Mouse (Mus musculus) myocyte (in vitro differentiated cells): Measurements from ENCODE around the gene Kif1b. TPM values are rescaled to one million over a fixed set of nuclear protein-coding genes. Genes with fewer than 3 reads are reported as not detected.
"Not testable (repeated sequence)": the region's sequence is repeated elsewhere in the genome, so short reads cannot be mapped to it uniquely, and the experiment has no call there.

ENCODE experiments used
- H3K27me3 ChIP-seq: one replicate; pipeline ENCODE4 v1.6.1; 2011; ENCODE audit not compliant: control insufficient read depth, insufficient read depth, insufficient read length
- H3K36me3 ChIP-seq: one replicate; pipeline ENCODE4 v1.6.1; 2011; ENCODE audit not compliant: control insufficient read depth, insufficient read depth
- H3K4me2 ChIP-seq: one replicate; pipeline ENCODE4 v1.6.1; 2011; ENCODE audit warnings: low read depth, control low read depth
- H3K4me3 ChIP-seq: one replicate; pipeline ENCODE4 v1.5.1; 2011; ENCODE audit warnings: mild to moderate bottlenecking, control low read depth, moderate library complexity
- H3K79me2 ChIP-seq: one replicate; pipeline ENCODE4 v1.6.1; 2011; ENCODE audit not compliant: control insufficient read depth, insufficient read depth
- H3ac ChIP-seq: one replicate; pipeline ENCODE4 v1.6.1; 2011; ENCODE audit not compliant: control insufficient read depth, insufficient read length
- CEBPB ChIP-seq: IDR thresholded peaks from 2 replicates; pipeline ENCODE4 v1.6.1; 2011; ENCODE audit warnings: mild to moderate bottlenecking, moderate library complexity; ENCODE audit not compliant: poor library complexity, insufficient read depth, severe bottlenecking
- E2F4 ChIP-seq: IDR thresholded peaks from one replicate; pipeline ENCODE4 v1.6.1; 2011; ENCODE audit warnings: mild to moderate bottlenecking, control low read depth, moderate library complexity; ENCODE audit not compliant: insufficient read depth
- MAX ChIP-seq: IDR thresholded peaks from one replicate; pipeline ENCODE4 v1.6.1; 2011; ENCODE audit warnings: low read depth, mild to moderate bottlenecking, control low read depth
- MYOD1 ChIP-seq, 3 experiments: IDR thresholded peaks; one replicate each; pipeline ENCODE4 v1.6.1; 2011; ENCODE audit warnings: control low read depth in 2 of 3, low read depth in 2 of 3, mild to moderate bottlenecking in 2 of 3, moderate library complexity in 1 of 3; ENCODE audit not compliant: insufficient read length in 2 of 3, control insufficient read depth in 1 of 3
- MYOG ChIP-seq, 3 experiments: IDR thresholded peaks; one replicate each; pipeline ENCODE4 v1.6.1; 2011; ENCODE audit warnings: control low read depth in 2 of 3, low read depth in 2 of 3, mild to moderate bottlenecking in 2 of 3; ENCODE audit not compliant: insufficient read length in 2 of 3, control insufficient read depth in 1 of 3, insufficient read depth in 1 of 3
- POLR2A ChIP-seq: IDR thresholded peaks from one replicate; pipeline ENCODE4 v1.6.1; 2011; ENCODE audit warnings: low read depth, mild to moderate bottlenecking, control low read depth, moderate library complexity; ENCODE audit not compliant: insufficient read length
- POLR2AphosphoS2 ChIP-seq: IDR thresholded peaks from one replicate; pipeline ENCODE4 v1.6.1; 2011; ENCODE audit warnings: low read depth, control low read depth; ENCODE audit not compliant: insufficient read length
- REST ChIP-seq: IDR thresholded peaks from one replicate; pipeline ENCODE4 v1.6.1; 2011; ENCODE audit warnings: mild to moderate bottlenecking, control low read depth, moderate library complexity; ENCODE audit not compliant: insufficient read depth, insufficient read length
- SRF ChIP-seq: IDR thresholded peaks from one replicate; pipeline ENCODE4 v1.6.1; 2011; ENCODE audit warnings: low read depth; ENCODE audit not compliant: control insufficient read depth, insufficient read length
- TCF12 ChIP-seq: IDR thresholded peaks from one replicate; pipeline ENCODE4 v1.6.1; 2011; ENCODE audit warnings: mild to moderate bottlenecking, control low read depth; ENCODE audit not compliant: poor library complexity, insufficient read depth, severe bottlenecking
- TCF3 ChIP-seq: IDR thresholded peaks from one replicate; pipeline ENCODE4 v1.6.1; 2011; ENCODE audit warnings: low read depth, control low read depth; ENCODE audit not compliant: insufficient read length
- USF1 ChIP-seq: IDR thresholded peaks from one replicate; pipeline ENCODE4 v1.6.1; 2011; ENCODE audit warnings: low read depth, mild to moderate bottlenecking, control low read depth, moderate library complexity
- polyA plus RNA-seq: library from polyadenylated mRNA; unstranded; fragments of >200 nt; fragmentation: generic; extraction: Trizol; gene quantifications from one replicate; pipeline ENCODE4 v1.2.1, GENCODE M21; 2012; ENCODE audit warnings: missing spikeins

Gene Kif1b
- polyA plus RNA-seq, 1 experiment = 26.7 TPM

DNA sequence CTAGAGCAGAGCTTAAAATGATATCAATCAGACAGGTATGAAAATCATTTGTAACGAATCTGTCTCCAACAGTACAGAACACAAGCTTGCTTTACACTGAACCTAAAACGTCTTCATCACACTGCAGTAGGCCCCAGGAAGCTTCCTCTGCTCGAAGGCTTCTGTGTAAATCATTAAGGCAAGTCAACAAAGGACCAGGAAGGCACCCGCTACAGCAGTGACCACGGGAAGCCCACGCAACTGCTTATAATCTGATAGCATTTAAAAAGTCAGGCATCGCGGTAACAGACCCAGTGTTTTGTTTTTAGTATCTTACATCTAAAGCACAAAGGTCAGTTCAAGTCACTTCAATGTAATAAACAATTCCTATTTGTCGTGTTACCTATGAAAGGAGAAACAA lies 73.6 kb downstream of the Kif1b start:
- Histone ChIP-seq H3K79me2 (no peaks in the 10 kb centered on the region), H3K4me2 (no peak overlapping the region), H3K27me3 (no peaks in the 10 kb centered on the region), H3K36me3 (peaks cover 45% of the 10 kb centered on the region), H3ac (no peak overlapping the region), H3K4me3 (no peak overlapping the region)
- no peak for TF ChIP-seq MYOG (IDR thresholded peaks at IDR 0.05; ENCODE audit: control insufficient read depth in 1 of 3, insufficient read depth in 1 of 3, insufficient read length in 2 of 3, low read depth in 2 of 3)
- no peak for TF ChIP-seq MYOD1 (IDR thresholded peaks at IDR 0.05; ENCODE audit: control insufficient read depth in 1 of 3, insufficient read length in 2 of 3, low read depth in 2 of 3)
- TF ChIP-seq POLR2AphosphoS2 = no peak
- TF ChIP-seq E2F4 = no peak
- TF ChIP-seq POLR2A = no peak
- no peak for TF ChIP-seq SRF
- no peak for TF ChIP-seq CEBPB
- no peak for TF ChIP-seq TCF3
- TF ChIP-seq USF1 = no peak
- TF ChIP-seq MAX = no peak
- TF ChIP-seq TCF12 = no peak
- no peak for TF ChIP-seq REST

- H3K79me2 ChIP-seq, H3K4me3 ChIP-seq, H3K4me2 ChIP-seq, H3K27me3 ChIP-seq, H3ac ChIP-seq: not testable (repeated sequence)
- peaks cover 16% of the 10 kb centered on the region for H3K36me3 ChIP-seq
Measured at GRCm38 (mm10) chr4:149228682-149229081, 78.8 kb downstream of the Kif1b start.

- no peaks in the 10 kb centered on the region for H3K79me2 ChIP-seq
- H3K4me3 ChIP-seq = no peak overlapping the region
- no peak overlapping the region for H3ac ChIP-seq
- peaks cover 17% of the 10 kb centered on the region for H3K36me3 ChIP-seq
- TF ChIP-seq SRF (no peak), POLR2AphosphoS2 (no peak), USF1 (no peak), CEBPB (no peak), MAX (no peak), REST (no peak), TCF3 (no peak), E2F4 (no peak), MYOD1 (IDR thresholded peaks at IDR 0.05; ENCODE audit: control insufficient read depth in 1 of 3, insufficient read length in 2 of 3, low read depth in 2 of 3) (no peak), TCF12 (no peak)
- no peaks in the 10 kb centered on the region for H3K27me3 ChIP-seq
- no peak overlapping the region for H3K4me2 ChIP-seq
Measured at GRCm38 (mm10) chr4:149228256-149228655, 79.2 kb downstream of the Kif1b start.

- Histone ChIP-seq H3K79me2 (no peaks in the 10 kb centered on the region), H3K4me3 (no peak overlapping the region), H3K36me3 (peaks cover 28% of the 10 kb centered on the region), H3K27me3 (no peaks in the 10 kb centered on the region), H3ac (no peak overlapping the region), H3K4me2 (no peak overlapping the region)
- TF ChIP-seq SRF (no peak), MYOG (IDR thresholded peaks at IDR 0.05; ENCODE audit: control insufficient read depth in 1 of 3, insufficient read depth in 1 of 3, insufficient read length in 2 of 3, low read depth in 2 of 3) (no peak), USF1 (no peak), E2F4 (no peak), MYOD1 (IDR thresholded peaks at IDR 0.05; ENCODE audit: control insufficient read depth in 1 of 3, insufficient read length in 2 of 3, low read depth in 2 of 3) (no peak), POLR2A (no peak), MAX (no peak), TCF3 (no peak), REST (no peak), TCF12 (no peak), CEBPB (no peak), POLR2AphosphoS2 (no peak)
Measured at GRCm38 (mm10) chr4:149226311-149226710, 81.2 kb downstream of the Kif1b start.

DNA sequence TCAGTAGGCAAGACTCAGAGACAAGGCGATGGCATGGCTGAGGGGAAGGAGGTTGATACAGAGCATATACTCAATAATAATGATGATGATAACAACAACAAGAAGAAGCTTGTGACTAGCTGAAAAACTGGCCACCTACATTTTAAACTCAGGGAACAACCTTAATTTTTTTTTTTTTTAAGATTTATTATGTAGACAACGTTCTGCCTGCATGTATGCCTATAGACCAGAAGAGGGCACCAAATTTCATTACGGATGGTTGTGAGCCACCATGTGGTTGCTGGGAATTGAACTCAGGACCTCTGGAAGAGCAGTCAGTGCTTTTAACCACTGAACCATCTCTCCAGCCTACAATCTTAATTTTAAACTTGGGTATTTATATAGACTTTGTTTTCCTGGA lies 84.0 kb downstream of the Kif1b start:
- Histone ChIP-seq H3K4me3 (no peak overlapping the region), H3K79me2 (no peaks in the 10 kb centered on the region), H3K36me3 (peaks cover 38% of the 10 kb centered on the region), H3K27me3 (no peaks in the 10 kb centered on the region), H3ac (no peak overlapping the region), H3K4me2 (no peak overlapping the region)
- TF ChIP-seq REST (no peak), POLR2AphosphoS2 (no peak), SRF (no peak), POLR2A (no peak), CEBPB (no peak), TCF12 (no peak), MYOG (IDR thresholded peaks at IDR 0.05; ENCODE audit: control insufficient read depth in 1 of 3, insufficient read depth in 1 of 3, insufficient read length in 2 of 3, low read depth in 2 of 3) (no peak), TCF3 (no peak), USF1 (no peak), E2F4 (no peak), MYOD1 (IDR thresholded peaks at IDR 0.05; ENCODE audit: control insufficient read depth in 1 of 3, insufficient read length in 2 of 3, low read depth in 2 of 3) (no peak)
